Mouse (Mus musculus) regulatory T cell (primary cell): Measurements from ENCODE around the gene Sfr1.

Experiments
- in situ Hi-C: fragments of 300-600 bp; cut with MboI, MseI; formaldehyde crosslinking; loops from one replicate; pipeline ENCODE4 v1.15.1; 2025; ENCODE audit warnings: high pct_unique_total_duplicates

Gene Sfr1

GRCm38 (mm10) chr19:47752456-47752855 is 21.0 kb downstream of the Sfr1 start:
- in situ Hi-C loops = no loop called here

DNA sequence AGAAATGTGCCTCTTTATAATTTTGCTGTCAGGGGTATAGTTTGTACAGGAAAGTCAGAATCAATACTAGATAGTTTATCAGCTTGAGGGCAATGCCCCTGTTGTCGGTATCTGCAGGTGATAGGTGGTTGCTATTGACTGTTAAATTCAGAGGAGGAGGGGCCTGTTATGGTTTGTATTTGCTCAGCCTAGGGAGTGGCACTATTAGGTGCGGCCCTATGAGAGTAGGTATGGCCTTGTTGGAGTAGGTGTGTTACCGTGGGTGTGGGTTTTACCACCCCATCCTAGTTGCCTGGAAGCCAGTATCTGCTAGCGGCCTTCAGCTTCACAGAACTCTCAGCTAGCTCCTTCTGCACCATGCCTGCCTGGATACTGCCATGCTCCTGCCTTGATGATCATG is 22.4 kb downstream of the Sfr1 start:
- in situ Hi-C loops = no loop called here

DNA sequence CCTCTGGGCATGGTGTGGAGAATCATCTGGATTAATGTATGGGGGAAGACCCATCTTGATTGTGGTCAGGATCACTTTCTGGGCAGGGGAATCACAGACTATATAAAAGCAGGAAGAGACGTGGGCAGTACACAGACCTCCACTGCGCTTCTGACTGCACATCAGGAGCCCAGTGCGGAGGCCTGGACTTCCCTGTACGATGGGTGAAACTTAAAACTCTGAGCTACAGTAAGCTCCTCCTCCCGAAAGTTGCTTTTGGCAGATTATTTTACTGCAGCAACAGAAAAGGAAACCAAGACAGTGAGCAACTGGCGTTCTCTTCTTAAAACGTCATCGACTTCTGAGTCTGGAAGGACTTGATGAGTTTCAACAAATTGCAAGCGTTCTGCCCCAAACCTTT is 23.4 kb downstream of the Sfr1 start:
- in situ Hi-C loops = no loop called here

DNA sequence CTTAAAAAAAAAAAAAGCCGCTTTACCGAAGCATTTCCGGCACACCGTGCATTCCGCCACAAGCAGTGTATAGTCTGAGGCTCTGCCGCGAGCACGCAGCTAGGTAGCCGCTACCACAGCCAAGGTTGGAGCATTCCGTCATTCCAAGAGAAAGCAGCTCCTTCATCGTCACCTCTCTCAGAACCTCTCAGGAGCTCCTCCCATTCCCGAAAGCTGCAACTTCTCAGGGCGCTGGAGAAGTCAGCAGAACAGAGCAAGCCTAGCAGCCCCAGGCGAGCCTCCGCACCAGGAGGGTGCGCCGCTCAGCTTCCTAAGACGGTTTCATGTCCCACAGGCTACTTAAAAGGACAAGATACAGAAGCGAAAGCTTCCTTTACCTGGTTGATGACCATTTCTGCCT is 24.1 kb downstream of the Sfr1 start:
- in situ Hi-C loops = no loop called here

DNA sequence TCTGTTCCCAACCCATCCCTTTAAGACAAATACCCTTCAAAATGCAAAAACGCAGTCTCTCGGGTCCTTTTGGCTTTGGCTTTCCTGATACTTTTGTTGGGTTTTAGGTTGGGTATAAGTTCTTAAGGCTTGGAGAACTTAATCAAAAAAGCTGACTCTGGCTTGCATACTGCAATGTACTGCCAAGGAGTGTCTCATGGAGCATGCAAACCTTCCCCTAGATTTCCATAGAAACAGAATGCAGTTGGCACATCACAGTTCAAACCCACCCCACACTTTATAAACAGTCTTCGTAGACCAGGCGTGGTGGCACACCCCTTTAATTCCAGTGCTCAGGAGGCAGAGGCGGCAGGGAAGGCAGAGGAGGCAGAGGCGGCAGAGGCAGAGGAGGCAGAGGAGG is 46.4 kb downstream of the Sfr1 start:
- in situ Hi-C loops = no loop called here

GRCm38 (mm10) chr19:47780145-47780544 is 48.7 kb downstream of the Sfr1 start:
- in situ Hi-C loops = no loop called here

DNA sequence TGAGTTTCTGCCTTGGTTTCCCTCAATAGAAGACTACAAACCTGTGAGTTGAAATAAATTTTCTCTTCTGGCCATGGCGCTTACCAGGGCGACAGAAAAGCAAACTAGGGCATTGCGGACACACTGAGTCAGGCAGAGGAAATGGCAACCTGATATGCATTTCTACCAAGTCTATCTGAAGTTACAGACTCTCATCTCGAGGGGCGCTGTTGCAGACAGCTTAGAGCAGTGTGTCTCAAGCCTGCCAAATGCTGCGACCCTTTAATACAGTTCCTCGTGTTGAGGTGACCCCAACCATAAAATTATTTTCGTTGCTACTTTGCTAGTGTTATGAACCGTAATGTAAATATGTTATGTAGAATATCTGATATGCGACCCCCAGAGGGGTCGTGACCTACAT is 49.5 kb downstream of the Sfr1 start:
- in situ Hi-C loops = no loop called here

GRCm38 (mm10) chr19:47783898-47784297 is 52.4 kb downstream of the Sfr1 start:
- in situ Hi-C loops = no loop called here
